Mouse (Mus musculus): ENCODE results near the gene Zfp131. TPM values are rescaled to one million over a fixed set of nuclear protein-coding genes. Genes with fewer than 3 reads are reported as not detected.
"Not testable (repeated sequence)": the region's sequence is repeated elsewhere in the genome, so short reads cannot be mapped to it uniquely, and the experiment has no call there.

The Zfp131 gene
- total and polyA plus RNA-seq, 3 experiments: 31.3 to 61.4 (median 49.3) TPM

DNA sequence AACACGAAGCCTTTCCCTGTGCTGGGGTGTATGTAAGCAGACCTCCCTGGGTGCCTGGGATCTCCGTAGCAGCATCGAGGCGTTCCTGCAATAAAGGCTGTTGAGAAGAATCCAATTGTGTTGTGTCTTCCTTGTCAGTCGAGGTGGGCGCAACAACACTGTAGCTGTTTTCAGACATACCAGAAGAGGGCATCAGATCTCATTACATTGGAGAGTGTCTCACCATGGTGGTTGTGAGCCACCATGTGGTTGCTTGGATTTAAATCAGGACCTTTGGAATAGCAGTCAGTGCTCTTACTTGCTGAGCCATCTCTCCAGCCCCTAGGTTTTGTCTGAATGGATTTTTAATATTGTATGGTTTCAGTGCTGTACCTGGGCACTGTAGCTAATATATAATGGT is 49.3 kb upstream of the Zfp131 start:
- dilution Hi-C loops (cut with MboI; ENCODE audit: extremely low pct_ligation_motif_present, extremely low pct_unique_long_range_greater_than_20kb, low sequenced_read_pairs); H3K4me1 ChIP-seq (ENCODE audit: control insufficient read depth in 1 of 2, insufficient read depth in 2 of 2); H3K9me3 ChIP-seq (replicated peaks; ENCODE audit: low read length); H3K36me3 ChIP-seq (replicated peaks in 1 of 2; ENCODE audit: control insufficient read depth in 1 of 2, insufficient read depth in 1 of 2, low read length in 1 of 2); H3K4me3 ChIP-seq (replicated peaks in 1 of 3; ENCODE audit: low read depth in 2 of 3, low read length in 2 of 3, poor library complexity in 1 of 3); H3K4me2 ChIP-seq (ENCODE audit: insufficient read depth, low read depth, poor library complexity, severe bottlenecking); H3K9ac ChIP-seq (ENCODE audit: insufficient read depth, low read depth); H3K79me2 ChIP-seq (replicated peaks; ENCODE audit: control insufficient read depth, extremely low read depth, insufficient read depth, poor library complexity, severe bottlenecking); H3K27ac ChIP-seq (ENCODE audit: insufficient read depth, low read depth); H3K27me3 ChIP-seq (replicated peaks): not testable (repeated sequence)
- peak; percentile 6 for DNase-seq (ENCODE audit: extremely low read depth)
- TF ChIP-seq RAD21 (IDR thresholded peaks at IDR 0.05; ENCODE audit: low read depth, low read length) (peak; percentile 29), SMC3 (IDR thresholded peaks at IDR 0.05; ENCODE audit: low read depth, low read length) (peak; percentile 37), CTCF (conservative IDR thresholded peaks at IDR 0.05 in 1 of 2, IDR thresholded peaks at IDR 0.05 in 1 of 2; ENCODE audit: low read depth in 2 of 2, low read length in 2 of 2) (peak in 1 of 2 experiments; percentile 73; a peak in 2 of 4 replicates)
- in situ Hi-C loops (cut with MboI; ENCODE audit: low pct_ligation_motif_present, low pct_unique_long_range_greater_than_20kb, low sequenced_read_pairs): loop anchor here (25.0 kb wide), 1 partner anchor 103 kb away; no protein-coding TSS in a partner anchor

DNA sequence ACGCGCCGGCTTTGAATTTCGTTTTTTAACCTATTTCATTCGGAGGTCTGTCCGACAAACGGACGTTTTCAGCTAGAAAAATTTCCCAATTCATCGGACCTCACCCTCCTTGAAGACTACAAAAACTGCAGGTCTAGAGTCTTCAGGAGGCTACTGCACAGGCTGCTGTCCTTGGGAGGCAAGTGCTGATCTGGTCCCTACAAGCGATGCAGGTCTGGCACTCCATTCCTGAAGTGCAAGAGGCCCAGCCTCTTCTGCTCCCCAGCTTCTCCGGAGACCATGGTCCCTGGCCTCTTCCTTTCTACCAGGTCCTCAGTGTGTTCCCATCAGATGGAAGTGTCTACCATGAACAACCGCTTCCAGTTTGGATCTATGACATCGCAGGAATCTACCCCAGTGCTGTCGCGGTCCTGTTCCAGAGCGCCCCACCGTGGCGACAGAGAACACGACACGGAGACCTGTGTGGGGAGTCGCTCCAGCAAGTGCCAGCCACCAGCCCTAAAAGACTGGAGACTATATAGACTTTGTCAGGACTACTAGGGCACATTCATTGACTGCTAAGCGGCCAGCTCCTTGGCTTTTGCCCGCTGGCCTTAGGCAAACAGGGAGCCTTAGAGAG is 47.1 kb upstream of the Zfp131 start:
- H3K4me3 ChIP-seq (replicated peaks in 1 of 3; ENCODE audit: low read depth in 2 of 3, low read length in 2 of 3, poor library complexity in 1 of 3); H3K36me3 ChIP-seq (replicated peaks in 1 of 2; ENCODE audit: control insufficient read depth in 1 of 2, insufficient read depth in 1 of 2, low read length in 1 of 2); H3K9me3 ChIP-seq (replicated peaks; ENCODE audit: low read length); H3K4me1 ChIP-seq (ENCODE audit: control insufficient read depth in 1 of 2, insufficient read depth in 2 of 2); H3K27ac ChIP-seq (ENCODE audit: insufficient read depth, low read depth); dilution Hi-C loops (cut with MboI; ENCODE audit: extremely low pct_ligation_motif_present, extremely low pct_unique_long_range_greater_than_20kb, low sequenced_read_pairs); H3K79me2 ChIP-seq (replicated peaks; ENCODE audit: control insufficient read depth, extremely low read depth, insufficient read depth, poor library complexity, severe bottlenecking); H3K27me3 ChIP-seq (replicated peaks); H3K9ac ChIP-seq (ENCODE audit: insufficient read depth, low read depth): not testable (repeated sequence)
- TF ChIP-seq SMC3 (IDR thresholded peaks at IDR 0.05; ENCODE audit: low read depth, low read length): peak; percentile 14; the same call in 1 of the 2 replicates
- peak in 1 of 2 experiments; percentile 57; a peak in 2 of 4 replicates for TF ChIP-seq CTCF (conservative IDR thresholded peaks at IDR 0.05 in 1 of 2, IDR thresholded peaks at IDR 0.05 in 1 of 2; ENCODE audit: low read depth in 2 of 2, low read length in 2 of 2)
- peak overlapping the region; percentile 52 for H3K4me2 ChIP-seq (ENCODE audit: insufficient read depth, low read depth, poor library complexity, severe bottlenecking)
- DNase-seq (ENCODE audit: extremely low read depth): peak; percentile 9
- in situ Hi-C loops (cut with MboI; ENCODE audit: low pct_ligation_motif_present, low pct_unique_long_range_greater_than_20kb, low sequenced_read_pairs): loop anchor here (25.0 kb wide), 1 partner anchor 101 kb away; no protein-coding TSS in a partner anchor

- H3K4me3 ChIP-seq (replicated peaks in 1 of 3; ENCODE audit: low read depth in 2 of 3, low read length in 2 of 3, poor library complexity in 1 of 3): peak overlapping the region in 2 of 3 experiments; percentile 13 to 59
Measured at GRCm38 (mm10) chr13:119836324-119836811, 45.7 kb upstream of the Zfp131 start.

More at GRCm38 (mm10) chr13:119836324-119836811, 45.7 kb upstream of the Zfp131 start:
- dilution Hi-C loops (cut with MboI; ENCODE audit: extremely low pct_ligation_motif_present, extremely low pct_unique_long_range_greater_than_20kb, low sequenced_read_pairs); H3K27ac ChIP-seq (ENCODE audit: insufficient read depth, low read depth); H3K27me3 ChIP-seq (replicated peaks); H3K4me1 ChIP-seq (ENCODE audit: control insufficient read depth in 1 of 2, insufficient read depth in 2 of 2); H3K36me3 ChIP-seq (replicated peaks in 1 of 2; ENCODE audit: control insufficient read depth in 1 of 2, insufficient read depth in 1 of 2, low read length in 1 of 2); H3K79me2 ChIP-seq (replicated peaks; ENCODE audit: control insufficient read depth, extremely low read depth, insufficient read depth, poor library complexity, severe bottlenecking); H3K9me3 ChIP-seq (replicated peaks; ENCODE audit: low read length); H3K9ac ChIP-seq (ENCODE audit: insufficient read depth, low read depth): not testable (repeated sequence)
- H3K4me2 ChIP-seq (ENCODE audit: insufficient read depth, low read depth, poor library complexity, severe bottlenecking): peak overlapping the region; percentile 39; the same call in 1 of the 2 replicates
- TF ChIP-seq CTCF (conservative IDR thresholded peaks at IDR 0.05 in 1 of 2, IDR thresholded peaks at IDR 0.05 in 1 of 2; ENCODE audit: low read depth in 2 of 2, low read length in 2 of 2): peak in 1 of 2 experiments; percentile 47; a peak in 2 of 4 replicates
- peak; percentile 11 for DNase-seq (ENCODE audit: extremely low read depth)
- in situ Hi-C loops (cut with MboI; ENCODE audit: low pct_ligation_motif_present, low pct_unique_long_range_greater_than_20kb, low sequenced_read_pairs): loop anchor here (25.0 kb wide), 1 partner anchor 99 kb away; no protein-coding TSS in a partner anchor
